Mouse (Mus musculus) hematopoietic stem cell, adult 5-6 weeks (primary cell): ENCODE results near the gene Klhl21. TPM values are rescaled to one million over a fixed set of nuclear protein-coding genes. Genes with fewer than 3 reads are reported as not detected.
"Not testable (repeated sequence)": the region's sequence is repeated elsewhere in the genome, so short reads cannot be mapped to it uniquely, and the experiment has no call there.

Experiments
- ATAC-seq, 2 experiments: fragments of 125-278 bp in 1 of 2; replicated peaks in 1 of 2; 2 replicates each; pipeline ENCODE4 v1.8.0; 2016 to 2017; ENCODE audit warnings: inconsistent platforms in 2 of 2, mild to moderate bottlenecking in 2 of 2, moderate number of reproducible peaks in 2 of 2, low read depth in 1 of 2, moderate TSS enrichment in 1 of 2; ENCODE audit not compliant: low FRiP score in 2 of 2, poor library complexity in 2 of 2, severe bottlenecking in 2 of 2, insufficient read depth in 1 of 2, low TSS enrichment in 1 of 2
- total RNA-seq: library from RNA; stranded (forward); fragments of 172-1452, 232-1000 nt; gene quantifications from 2 replicates; pipeline ENCODE4 v1.2.3, GENCODE M21; 2017

The Klhl21 gene
- total RNA-seq, 1 experiment from 2014 or later = 7.4 TPM

- ATAC-seq = peak; percentile 37 to 65
These were observed 1.6 kb downstream of the Klhl21 start for GRCm38 (mm10) chr4:152010091-152010706.

GRCm38 (mm10) chr4:152010707-152011134, 2.1 kb downstream of the Klhl21 start:
- 0 out of 4 replicates have a peak, but pooled peaks of 1 of the 2 experiments have one; percentile 2 for ATAC-seq

GRCm38 (mm10) chr4:152011171-152011760, 2.7 kb downstream of the Klhl21 start:
- ATAC-seq = no peak

- no peak for ATAC-seq
These were observed 3.5 kb downstream of the Klhl21 start for GRCm38 (mm10) chr4:152012109-152012508.

- peak; percentile 18 to 29; a peak in 2 of 4 replicates for ATAC-seq
These were observed 4.6 kb downstream of the Klhl21 start for GRCm38 (mm10) chr4:152013036-152013813.

GRCm38 (mm10) chr4:152019073-152019472, 10.5 kb downstream of the Klhl21 start:
- no peak for ATAC-seq

GRCm38 (mm10) chr4:152020024-152020423, 11.4 kb downstream of the Klhl21 start:
- ATAC-seq = no peak

- ATAC-seq = no peak
These were observed 13.0 kb downstream of the Klhl21 start for GRCm38 (mm10) chr4:152021568-152022097.

- ATAC-seq = no peak
These were observed 13.9 kb downstream of the Klhl21 start for GRCm38 (mm10) chr4:152022506-152022905.

- ATAC-seq = no peak
These were observed 15.9 kb downstream of the Klhl21 start for GRCm38 (mm10) chr4:152024525-152024924.

- ATAC-seq = peak in 1 of 2 experiments; percentile 0; a peak in 1 of 4 replicates
These were observed 18.3 kb downstream of the Klhl21 start for GRCm38 (mm10) chr4:152026751-152027508.

- peak; percentile 94 for ATAC-seq
These were observed 18.9 kb downstream of the Klhl21 start, which contains the start of gene Zbtb48 for GRCm38 (mm10) chr4:152027524-152027923. Zbtb48 (minus strand) TSS chr4:152027671.

- ATAC-seq = no peak
These were observed 19.9 kb downstream of the Klhl21 start for GRCm38 (mm10) chr4:152028456-152028855.

GRCm38 (mm10) chr4:152029087-152029486, 20.5 kb downstream of the Klhl21 start:
- ATAC-seq = no peak

GRCm38 (mm10) chr4:152029997-152030396, 21.4 kb downstream of the Klhl21 start:
- peak; percentile 9 to 26; a peak in 2 of 4 replicates for ATAC-seq

- ATAC-seq = no peak
These were observed 24.3 kb downstream of the Klhl21 start for GRCm38 (mm10) chr4:152032922-152033321.

GRCm38 (mm10) chr4:152036464-152036863, 27.9 kb downstream of the Klhl21 start:
- ATAC-seq = not testable (repeated sequence)
